Mouse (Mus musculus) liver, embryonic 14.5 days (tissue): Measurements from ENCODE around the gene Ppp4c. TPM values are rescaled to one million over a fixed set of nuclear protein-coding genes. Genes with fewer than 3 reads are reported as not detected.

Experiments used
- ATAC-seq: fragments of 200-750 bp; cut with Nextera tagmentation; 2 replicates; pipeline ENCODE4 v1.8.0; 2017; ENCODE audit warnings: moderate number of reproducible peaks, mild to moderate bottlenecking, moderate library complexity; ENCODE audit not compliant: insufficient read depth
- DNase-seq, 3 experiments: peaks; one replicate each; pipeline ENCODE4 v3.0.0-alpha.2; 2012 to 2013; ENCODE audit warnings: low read depth in 3 of 3, low spot score in 3 of 3
- H3K27ac ChIP-seq: fragments of 300-500 bp; sonication (generic); 2 replicates; pipeline ENCODE4 v1.5.1; 2014; ENCODE audit warnings: moderate library complexity, mild to moderate bottlenecking, control low read depth, inconsistent platforms
- H3K27me3 ChIP-seq: fragments of 300-500 bp; sonication (generic); 2 replicates; pipeline ENCODE4 v1.6.1; 2014; ENCODE audit warnings: mild to moderate bottlenecking, low read length, moderate library complexity; ENCODE audit not compliant: control insufficient read depth, insufficient read depth
- H3K36me3 ChIP-seq: fragments of 300-500 bp; sonication (generic); replicated peaks from 2 replicates; pipeline ENCODE4 v1.6.1; 2014; ENCODE audit warnings: low read depth; ENCODE audit not compliant: control insufficient read depth, insufficient read depth
- H3K4me1 ChIP-seq, 2 experiments: fragments of 200-500 bp in 1 of 2; fragments of 300-500 bp in 1 of 2; sonication (generic) in 1 of 2; replicated peaks; 2 replicates each; pipeline ENCODE4 v1.6.1; 2012 to 2014; ENCODE audit warnings: antibody characterized with exemption in 1 of 2, inconsistent platforms in 1 of 2, low read length in 1 of 2; ENCODE audit not compliant: control insufficient read depth in 2 of 2, insufficient read depth in 2 of 2
- H3K4me2 ChIP-seq: fragments of 300-500 bp; sonication (generic); 2 replicates; pipeline ENCODE4 v1.6.1; 2014; ENCODE audit warnings: low read depth, mild to moderate bottlenecking, control low read depth, moderate library complexity
- H3K4me3 ChIP-seq, 2 experiments: fragments of 200-500 bp in 1 of 2; fragments of 300-500 bp in 1 of 2; sonication (generic) in 1 of 2; 2 replicates each; pipeline ENCODE4 v1.5.1; 2012 to 2014; ENCODE audit warnings: low read depth in 2 of 2, low read length in 2 of 2, mild to moderate bottlenecking in 2 of 2, control low read depth in 1 of 2, inconsistent platforms in 1 of 2, moderate library complexity in 1 of 2; ENCODE audit not compliant: insufficient read depth in 1 of 2
- H3K9ac ChIP-seq: fragments of 300-500 bp; sonication (generic); replicated peaks from 2 replicates; pipeline ENCODE4 v1.6.1; 2014; ENCODE audit warnings: mild to moderate bottlenecking, control low read depth, moderate library complexity
- H3K9me3 ChIP-seq: fragments of 300-500 bp; sonication (generic); 2 replicates; pipeline ENCODE4 v1.6.1; 2016; ENCODE audit warnings: low read length, mixed read lengths; ENCODE audit not compliant: control insufficient read depth
- CTCF ChIP-seq: IDR thresholded peaks from 2 replicates; pipeline ENCODE4 v1.5.1; 2016; ENCODE audit warnings: antibody characterized with exemption, low read depth, control low read depth
- EP300 ChIP-seq: IDR thresholded peaks from 2 replicates; pipeline ENCODE4 v1.6.1; 2016; ENCODE audit warnings: antibody characterized with exemption, low read depth
- WGBS: fragments of 180-500 bp; shearing (Covaris S2); extraction: QIAGEN DNeasy Blood & Tissue Kit; methylation state at CpG from one replicate; pipeline ENCODE4 v1.1.7; 2014; ENCODE audit not compliant: insufficient replicate concordance; 5-methylcytosine and 5-hydroxymethylcytosine counted together
- polyA plus RNA-seq, 2 experiments: library from polyadenylated mRNA; depleted of rRNA in 1 of 2; stranded (reverse) in 1 of 2; unstranded in 1 of 2; fragments of >200 nt; fragmentation: Nextera tagmentation in 1 of 2; extraction: Ambion mirVana in 1 of 2; gene quantifications; 2 replicates each; pipeline versions ENCODE4 v1.2.1 to v1.2.3; 2012 to 2014

The Ppp4c gene
- polyA plus RNA-seq, 2 experiments, result 83.2 to 105 TPM

- ATAC-seq, result no peak
- 48% methylated on average over 12 of the region's 12 CpGs for WGBS
- H3K4me3 ChIP-seq, result no peak overlapping the region
- no peaks in the 10 kb centered on the region for H3K27me3 ChIP-seq
- no peaks in the 10 kb centered on the region for H3K9me3 ChIP-seq
- H3K36me3 ChIP-seq, result peaks cover 2% of the 10 kb centered on the region; the same call in 1 of the 2 replicates
- TF ChIP-seq CTCF (no peak), EP300 (no peak)
- H3K9ac ChIP-seq, result no peak overlapping the region
- H3K27ac ChIP-seq, result no peak overlapping the region
- no peak overlapping the region for H3K4me2 ChIP-seq
- H3K4me1 ChIP-seq, result peaks cover 0 to 13% of the 10 kb centered on the region in 2 experiments; a peak in 3 of 4 replicates
- DNase-seq, result no peak
Observed at GRCm38 (mm10) chr7:126770784-126771183, 21.5 kb downstream of the Ppp4c start.

- peaks cover 2% of the 10 kb centered on the region; the same call in 1 of the 2 replicates for H3K36me3 ChIP-seq
- ATAC-seq, result no peak
- 81% methylated on average over 8 of the region's 8 CpGs for WGBS
Observed at GRCm38 (mm10) chr7:126767001-126767400, 25.3 kb downstream of the Ppp4c start.

GRCm38 (mm10) chr7:126766201-126766600 is 26.1 kb downstream of the Ppp4c start, which contains the start of gene Gdpd3:
TSS of gene Gdpd3 (plus strand) at chr7:126766334.
- WGBS, result 77% methylated on average over 16 of the region's 16 CpGs
- H3K4me1 ChIP-seq, result peaks cover 5 to 27% of the 10 kb centered on the region in 2 experiments; a peak in 3 of 4 replicates
- DNase-seq (no peak), ATAC-seq (no peak)
- no peaks in the 10 kb centered on the region for H3K27me3 ChIP-seq
- TF ChIP-seq CTCF (no peak), EP300 (no peak)
- no peaks in the 10 kb centered on the region for H3K9me3 ChIP-seq
- H3K4me2 ChIP-seq, result no peak within 1 kb of the TSS
- no peak within 1 kb of the TSS for H3K4me3 ChIP-seq
- H3K27ac ChIP-seq, result no peak within 1 kb of the TSS
- H3K36me3 ChIP-seq, result peaks cover 2% of the 10 kb centered on the region; the same call in 1 of the 2 replicates
- no peak within 1 kb of the TSS for H3K9ac ChIP-seq

More at GRCm38 (mm10) chr7:126767001-126767400, 25.3 kb downstream of the Ppp4c start:
- H3K4me3 ChIP-seq, result no peak overlapping the region
- no peak overlapping the region for H3K9ac ChIP-seq
- no peak for DNase-seq
- TF ChIP-seq EP300 (no peak), CTCF (no peak)
- no peak overlapping the region for H3K4me2 ChIP-seq
- peaks cover 0 to 19% of the 10 kb centered on the region in 2 experiments; a peak in 2 of 4 replicates for H3K4me1 ChIP-seq
- no peaks in the 10 kb centered on the region for H3K27me3 ChIP-seq
- H3K27ac ChIP-seq, result no peak overlapping the region
- H3K9me3 ChIP-seq, result no peaks in the 10 kb centered on the region

GRCm38 (mm10) chr7:126765540-126765939 is 26.8 kb downstream of the Ppp4c start:
- Histone ChIP-seq H3K9ac (no peak overlapping the region), H3K4me2 (no peak overlapping the region), H3K4me3 (no peak overlapping the region), H3K27me3 (no peaks in the 10 kb centered on the region), H3K9me3 (no peaks in the 10 kb centered on the region), H3K27ac (no peak overlapping the region), H3K36me3 (peaks cover 2% of the 10 kb centered on the region; the same call in 1 of the 2 replicates), H3K4me1 (peaks cover 6 to 33% of the 10 kb centered on the region in 2 experiments)
- ATAC-seq (no peak), DNase-seq (no peak)
- TF ChIP-seq EP300 (no peak), CTCF (0 out of 2 replicates have a peak, but pooled peaks have one; percentile 4)
- 64% methylated on average over 9 of the region's 9 CpGs for whole genome bisulfite sequencing

- no peak overlapping the region for H3K4me2 ChIP-seq
- H3K4me3 ChIP-seq, result no peak overlapping the region
- H3K27me3 ChIP-seq, result no peaks in the 10 kb centered on the region
- ATAC-seq (no peak), DNase-seq (no peak)
- H3K9me3 ChIP-seq, result no peaks in the 10 kb centered on the region
- no peak overlapping the region for H3K27ac ChIP-seq
- peaks cover 14 to 46% of the 10 kb centered on the region in 2 experiments for H3K4me1 ChIP-seq
- TF ChIP-seq EP300, result no peak
- no peak for TF ChIP-seq CTCF
- no peak overlapping the region for H3K9ac ChIP-seq
- H3K36me3 ChIP-seq, result no peaks in the 10 kb centered on the region
- WGBS, result 53% methylated on average over 17 of the region's 17 CpGs
Observed at GRCm38 (mm10) chr7:126762471-126763008, 29.8 kb downstream of the Ppp4c start.
